Mouse (Mus musculus) limb, embryonic 14.5 days (tissue): ENCODE measurements around the gene Fgf22. TPM values are rescaled to one million over a fixed set of nuclear protein-coding genes. Genes with fewer than 3 reads are reported as not detected.

Source experiments
- ATAC-seq: fragments of 200-750 bp; cut with Nextera tagmentation; 2 replicates; pipeline ENCODE4 v1.8.0; 2017; ENCODE audit warnings: low read depth, moderate number of reproducible peaks, moderate TSS enrichment; ENCODE audit not compliant: low FRiP score
- DNase-seq: peaks from one replicate; pipeline ENCODE4 v3.0.0-alpha.2; 2015; ENCODE audit warnings: low spot score
- H3K27ac ChIP-seq: fragments of 300-500 bp; sonication (generic); replicated peaks from 2 replicates; pipeline ENCODE4 v1.5.1; 2014; ENCODE audit warnings: low read depth, mild to moderate bottlenecking, low read length, moderate library complexity, mixed read lengths
- H3K27me3 ChIP-seq: fragments of 300-500 bp; sonication (generic); 2 replicates; pipeline ENCODE4 v1.6.1; 2014; ENCODE audit warnings: low read length, mixed read lengths; ENCODE audit not compliant: control insufficient read depth, insufficient read depth
- H3K36me3 ChIP-seq: fragments of 300-500 bp; sonication (generic); 2 replicates; pipeline ENCODE4 v1.6.1; 2014; ENCODE audit warnings: mild to moderate bottlenecking, low read length, moderate library complexity, mixed read lengths; ENCODE audit not compliant: control insufficient read depth, insufficient read depth
- H3K4me1 ChIP-seq: fragments of 300-500 bp; sonication (generic); 2 replicates; pipeline ENCODE4 v1.6.1; 2014; ENCODE audit warnings: antibody characterized with exemption, low read length, mixed read lengths; ENCODE audit not compliant: control insufficient read depth, insufficient read depth
- H3K4me2 ChIP-seq: fragments of 300-500 bp; sonication (generic); replicated peaks from 2 replicates; pipeline ENCODE4 v1.6.1; 2014; ENCODE audit warnings: low read depth, mild to moderate bottlenecking, low read length, moderate library complexity; ENCODE audit not compliant: severe bottlenecking
- H3K4me3 ChIP-seq: fragments of 300-500 bp; sonication (generic); replicated peaks from 2 replicates; pipeline ENCODE4 v1.5.1; 2014; ENCODE audit warnings: low read length
- H3K9ac ChIP-seq: fragments of 300-500 bp; sonication (generic); 2 replicates; pipeline ENCODE4 v1.6.1; 2014; ENCODE audit warnings: mild to moderate bottlenecking, low read depth, low read length, moderate library complexity; ENCODE audit not compliant: severe bottlenecking
- H3K9me3 ChIP-seq: fragments of 300-500 bp; sonication (generic); 2 replicates; pipeline ENCODE4 v1.6.1; 2016; ENCODE audit warnings: low read length; ENCODE audit not compliant: control insufficient read depth
- POLR2A ChIP-seq: fragments of 200-500 bp; IDR thresholded peaks from 2 replicates; pipeline ENCODE4 v1.8.0; 2012; ENCODE audit warnings: inconsistent platforms, mild to moderate bottlenecking, moderate library complexity, borderline replicate concordance; ENCODE audit not compliant: insufficient read depth, insufficient read length; ENCODE audit errors: extremely low read depth
- WGBS: fragments of 180-500 bp; shearing (Covaris S2); extraction: QIAGEN DNeasy Blood & Tissue Kit; methylation state at CpG from one replicate; pipeline ENCODE4 v1.1.7; 2014; 5-methylcytosine and 5-hydroxymethylcytosine counted together
- polyA plus RNA-seq, 2 experiments: library from polyadenylated mRNA; depleted of rRNA in 1 of 2; stranded (reverse) in 1 of 2; unstranded in 1 of 2; fragments of >200 nt; fragmentation: Nextera tagmentation in 1 of 2; extraction: Ambion mirVana in 1 of 2; gene quantifications; 2 replicates each; pipeline versions ENCODE4 v1.2.1 to v1.2.3; 2012 to 2014

The Fgf22 gene
- polyA plus RNA-seq, 2 experiments = 0.13 to 0.21 TPM

DNA sequence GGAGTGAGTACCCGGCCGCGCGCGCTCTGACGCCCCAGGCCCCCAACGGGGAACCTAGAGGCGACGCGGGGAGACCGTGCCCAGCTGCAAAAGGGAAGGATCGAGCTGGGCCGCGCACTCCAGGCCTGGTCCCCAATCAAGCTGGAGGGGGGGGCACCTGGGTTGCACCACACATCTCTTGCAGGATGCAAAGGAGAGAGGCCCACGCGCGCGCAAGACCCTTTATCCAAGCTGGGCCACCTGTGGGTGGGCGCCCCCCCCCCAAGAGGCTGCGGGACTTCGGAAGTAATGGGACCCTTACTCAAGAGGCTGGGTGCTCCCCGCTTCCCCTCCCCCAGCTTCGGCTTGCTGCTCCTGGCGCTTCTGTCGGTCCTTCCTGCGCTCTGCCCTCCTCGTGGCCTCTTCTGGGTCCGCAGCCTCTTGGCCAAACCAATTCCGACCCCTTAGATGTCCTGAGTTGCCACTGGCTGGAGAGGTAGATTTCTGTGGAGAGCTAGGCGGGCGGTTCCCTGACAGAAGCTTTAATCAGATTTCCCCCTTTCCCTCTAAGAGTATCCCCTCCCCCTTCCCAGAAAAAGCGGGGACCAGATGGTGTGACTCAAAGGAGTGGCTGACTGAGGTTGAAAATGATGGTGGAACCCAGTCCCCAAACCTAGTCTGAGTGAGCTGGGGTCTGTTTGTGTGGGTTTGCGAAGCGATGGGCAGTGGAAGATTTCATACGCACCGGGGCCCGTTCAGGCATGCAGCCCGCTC, 39.0 kb downstream of the Fgf22 start:
- 3% methylated on average over 22 of the region's 38 CpGs for WGBS
- Histone ChIP-seq H3K36me3 (peaks cover 3% of the 10 kb centered on the region; the same call in 1 of the 2 replicates), H3K4me3 (peak overlapping the region; percentile 76), H3K4me1 (peaks cover 9% of the 10 kb centered on the region), H3K9me3 (no peaks in the 10 kb centered on the region), H3K27me3 (no peaks in the 10 kb centered on the region), H3K4me2 (peak overlapping the region; percentile 85), H3K9ac (peak overlapping the region; percentile 85), H3K27ac (peak overlapping the region; percentile 72)
- ATAC-seq = peak; percentile 1
- peak; percentile 30 for DNase-seq
- TF ChIP-seq POLR2A = 0 out of 2 replicates have a peak, but pooled peaks have one; percentile 5

DNA sequence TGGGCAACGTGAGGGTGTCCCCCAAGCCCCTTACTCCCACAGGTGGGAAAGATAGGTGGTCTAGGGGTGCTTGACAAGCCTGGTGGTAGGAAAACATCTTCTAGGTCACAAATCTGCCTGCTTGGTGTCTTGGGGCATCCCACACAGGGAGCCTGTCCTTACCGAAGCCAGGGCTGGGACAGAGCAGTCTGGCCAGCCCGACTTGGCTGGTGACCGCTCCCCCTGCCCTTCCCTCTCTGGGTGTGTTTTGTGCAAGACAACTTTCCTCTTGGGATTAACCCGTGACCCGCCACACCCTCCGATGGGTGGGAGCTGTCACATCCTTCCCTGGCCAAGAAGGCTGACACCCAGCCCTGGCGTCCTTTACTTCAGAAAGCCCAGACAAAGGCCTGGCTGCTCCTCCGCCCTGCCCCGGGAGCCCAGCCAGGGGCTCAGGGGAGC, 39.6 kb downstream of the Fgf22 start:
- Histone ChIP-seq H3K9ac (peak overlapping the region; percentile 85), H3K4me3 (peak overlapping the region; percentile 76), H3K4me1 (peaks cover 9% of the 10 kb centered on the region), H3K36me3 (peaks cover 3% of the 10 kb centered on the region; the same call in 1 of the 2 replicates), H3K27me3 (no peaks in the 10 kb centered on the region), H3K9me3 (no peaks in the 10 kb centered on the region), H3K27ac (peak overlapping the region; percentile 6; the same call in 1 of the 2 replicates), H3K4me2 (peak overlapping the region; percentile 85)
- ATAC-seq (0 out of 2 replicates have a peak, but pooled peaks have one; percentile 21), DNase-seq (no peak)
- TF ChIP-seq POLR2A = no peak
- 11% methylated on average over 10 of the region's 10 CpGs for WGBS

DNA sequence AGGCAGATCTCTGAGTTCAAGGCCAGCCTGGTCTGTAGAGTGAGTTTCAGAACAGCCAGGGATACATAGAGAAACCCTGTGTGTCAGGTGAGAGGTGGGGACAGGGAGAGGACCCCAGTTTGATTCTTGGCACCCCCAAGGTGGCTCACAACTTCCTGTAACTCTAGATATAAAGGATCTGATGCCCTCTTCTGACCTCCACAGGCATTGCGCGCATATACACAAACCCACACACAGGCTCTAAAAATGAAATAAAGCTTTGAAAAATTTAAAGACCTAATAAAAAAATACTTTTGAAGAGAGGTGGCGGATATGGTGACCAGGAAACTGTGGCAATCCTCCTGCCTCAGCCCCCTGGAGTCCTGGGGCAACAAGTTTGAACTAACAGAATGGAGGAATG, 41.0 kb downstream of the Fgf22 start:
- no peak for TF ChIP-seq POLR2A
- H3K9ac ChIP-seq = no peak overlapping the region
- WGBS = 88% methylated on average over 3 of the region's 3 CpGs

DNA sequence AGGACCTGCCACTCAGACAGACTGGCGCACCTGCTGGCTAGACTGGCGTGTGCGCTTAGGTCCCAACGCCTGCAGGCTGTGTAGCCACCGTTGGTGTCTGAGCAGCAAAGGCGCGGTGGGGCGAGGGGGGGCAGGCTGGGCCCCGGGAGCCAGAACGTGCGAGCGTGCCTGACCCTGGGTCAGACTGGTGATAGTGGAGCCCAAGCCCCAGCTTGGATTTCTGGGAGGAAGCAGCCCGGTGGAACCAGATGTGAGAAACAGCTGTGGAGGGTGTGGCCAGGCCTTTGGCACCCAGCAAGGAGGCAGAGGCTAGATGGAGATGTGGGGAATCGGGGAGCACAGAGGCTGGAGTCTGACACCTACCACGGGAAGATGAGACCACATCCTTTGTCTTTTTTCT, 42.5 kb downstream of the Fgf22 start:
- Histone ChIP-seq H3K9me3 (no peaks in the 10 kb centered on the region), H3K9ac (no peak overlapping the region), H3K27ac (no peak overlapping the region), H3K36me3 (peaks cover 3% of the 10 kb centered on the region; the same call in 1 of the 2 replicates), H3K27me3 (no peaks in the 10 kb centered on the region), H3K4me3 (no peak overlapping the region), H3K4me2 (no peak overlapping the region), H3K4me1 (peaks cover 14% of the 10 kb centered on the region)
- ATAC-seq = no peak
- TF ChIP-seq POLR2A = no peak
- 23% methylated on average over 15 of the region's 15 CpGs for WGBS
- no peak for DNase-seq

More for the DNA sequence above, 41.0 kb downstream of the Fgf22 start:
- no peaks in the 10 kb centered on the region for H3K9me3 ChIP-seq
- H3K4me1 ChIP-seq = peaks cover 9% of the 10 kb centered on the region
- peaks cover 3% of the 10 kb centered on the region; the same call in 1 of the 2 replicates for H3K36me3 ChIP-seq
- no peak for DNase-seq
- no peak overlapping the region for H3K4me3 ChIP-seq
- no peaks in the 10 kb centered on the region for H3K27me3 ChIP-seq
- ATAC-seq = no peak
- H3K4me2 ChIP-seq = no peak overlapping the region
- no peak overlapping the region for H3K27ac ChIP-seq

DNA sequence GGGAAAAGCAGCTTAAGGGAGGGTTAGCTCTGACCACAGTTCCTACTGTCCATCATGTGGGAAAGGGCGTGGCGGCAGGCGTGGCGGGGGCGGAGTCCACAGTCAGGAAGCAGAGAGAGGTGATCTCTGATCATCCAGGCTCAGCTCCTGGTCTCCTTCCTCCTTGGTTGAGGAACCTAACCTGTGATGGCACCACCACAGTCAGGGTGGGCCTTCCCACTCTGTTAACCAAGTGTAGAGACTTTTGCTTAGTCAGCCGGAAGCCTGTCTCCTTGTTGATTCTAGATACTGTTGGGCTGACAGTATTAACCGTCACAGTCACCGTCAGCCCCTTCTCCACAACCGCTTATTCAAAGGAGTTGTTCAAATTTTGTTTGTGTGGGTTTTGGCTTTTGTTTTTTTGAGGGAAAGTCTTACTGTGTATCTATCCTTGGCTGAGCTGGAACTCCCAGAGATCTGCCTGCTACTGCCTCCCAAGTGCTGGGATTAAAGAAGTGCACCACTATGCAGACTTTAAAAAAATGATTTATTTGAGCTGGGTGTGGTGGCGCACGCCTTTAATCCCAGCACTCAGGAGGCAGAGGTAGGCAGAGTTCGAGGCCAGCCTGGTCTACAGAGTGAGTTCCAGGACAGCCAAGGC, 43.5 kb downstream of the Fgf22 start:
- H3K4me3 ChIP-seq = no peak overlapping the region
- DNase-seq (no peak), ATAC-seq (no peak)
- peaks cover 7% of the 10 kb centered on the region; the same call in 1 of the 2 replicates for H3K36me3 ChIP-seq
- TF ChIP-seq POLR2A = no peak
- H3K4me2 ChIP-seq = no peak overlapping the region
- whole genome bisulfite sequencing = 92% methylated on average over 12 of the region's 12 CpGs
- no peak overlapping the region for H3K9ac ChIP-seq
- H3K9me3 ChIP-seq = no peaks in the 10 kb centered on the region
- H3K27me3 ChIP-seq = no peaks in the 10 kb centered on the region
- no peak overlapping the region for H3K27ac ChIP-seq
- peaks cover 21% of the 10 kb centered on the region for H3K4me1 ChIP-seq
